Mouse (Mus musculus) C2C12 (cell line): ENCODE measurements around the gene Ppp6r3.

ENCODE experiments used
- CEBPB ChIP-seq: IDR thresholded peaks from one replicate; pipeline ENCODE4 v1.6.1; 2011; ENCODE audit warnings: low read depth, mild to moderate bottlenecking, control low read depth, moderate library complexity
- CTCF ChIP-seq: IDR thresholded peaks from one replicate; pipeline ENCODE4 v1.5.1; 2011; ENCODE audit not compliant: control insufficient read depth, insufficient read depth, insufficient read length
- MYOD1 ChIP-seq: IDR thresholded peaks from one replicate; pipeline ENCODE4 v1.6.1; 2011; ENCODE audit warnings: low read depth; ENCODE audit not compliant: control insufficient read depth, insufficient read length

- TF ChIP-seq CTCF (no peak), CEBPB (no peak), MYOD1 (no peak)
Observed at GRCm38 (mm10) chr19:3527531-3527930, 48.0 kb downstream of the Ppp6r3 start.
